Mouse (Mus musculus) cerebellum, adult 2 months (tissue): ENCODE results near the gene Lama1.

ENCODE experiments used
- CTCF ChIP-seq: fragments of 200-500 bp; IDR thresholded peaks from 2 replicates; pipeline ENCODE4 v1.5.1; 2011; ENCODE audit warnings: low read depth, mild to moderate bottlenecking, control low read depth, low read length, moderate library complexity, borderline replicate concordance; ENCODE audit not compliant: insufficient read depth
- POLR2A ChIP-seq: fragments of 200-500 bp; IDR thresholded peaks from 2 replicates; pipeline ENCODE4 v1.6.1; 2011; ENCODE audit warnings: low read length, control low read depth, borderline replicate concordance; ENCODE audit not compliant: insufficient read depth

DNA sequence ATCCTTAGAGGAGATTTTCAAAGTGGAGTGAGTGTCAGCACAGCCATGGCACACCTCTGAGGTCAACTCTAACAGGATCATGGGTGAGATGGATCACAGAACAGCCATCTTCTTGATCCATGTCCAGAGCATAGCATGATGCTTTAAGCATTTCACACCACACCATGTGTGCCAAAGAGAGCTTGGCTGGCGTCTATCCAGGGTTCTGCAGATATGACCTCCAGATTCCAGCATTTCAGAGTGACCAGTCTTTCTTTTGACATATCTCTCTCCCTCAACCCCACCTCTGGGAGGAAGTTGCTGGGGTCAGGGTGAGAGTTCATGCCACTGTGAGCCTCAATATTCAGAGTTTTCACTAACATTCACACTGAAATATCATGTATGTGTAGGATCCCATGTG lies 18.5 kb upstream of the Lama1 start:
- no peak for TF ChIP-seq CTCF
- no peak for TF ChIP-seq POLR2A
